Mouse (Mus musculus) spleen, embryonic (tissue): ENCODE results near the gene Ric3.
"Not testable (repeated sequence)": the region's sequence is repeated elsewhere in the genome, so short reads cannot be mapped to it uniquely, and the experiment has no call there.

Experiments used
- CTCF ChIA-PET: fragments of 350-600 bp; sonication (Branson Sonifier 250); formaldehyde crosslinking; loops from one replicate; lab custom pipeline; 2022; lab: Charles Lee

Gene Ric3

GRCm38 (mm10) chr7:109083113-109083812 is at the start of gene Ric3:
TSS of gene Ric3 (minus strand) at chr7:109083331.
- CTCF ChIA-PET: no interaction called here

GRCm38 (mm10) chr7:109131565-109131964 is 48.4 kb upstream of the Ric3 start:
- CTCF ChIA-PET: no interaction called here

GRCm38 (mm10) chr7:109129946-109130686 is 47.0 kb upstream of the Ric3 start:
- CTCF ChIA-PET: no interaction called here

- CTCF ChIA-PET: no interaction called here
These were observed 46.3 kb upstream of the Ric3 start for GRCm38 (mm10) chr7:109129442-109129841.

GRCm38 (mm10) chr7:109115929-109116328 is 32.8 kb upstream of the Ric3 start:
- CTCF ChIA-PET: no interaction called here

- CTCF ChIA-PET: not testable (repeated sequence)
These were observed 32.4 kb upstream of the Ric3 start for GRCm38 (mm10) chr7:109115488-109115887.

- CTCF ChIA-PET: no interaction called here
These were observed 31.8 kb upstream of the Ric3 start for GRCm38 (mm10) chr7:109114950-109115349.

- CTCF ChIA-PET: no interaction called here
These were observed 27.9 kb upstream of the Ric3 start for GRCm38 (mm10) chr7:109111000-109111399.

GRCm38 (mm10) chr7:109104894-109105293 is 21.8 kb upstream of the Ric3 start:
- CTCF ChIA-PET: no interaction called here

- CTCF ChIA-PET: no interaction called here
These were observed 18.0 kb upstream of the Ric3 start for GRCm38 (mm10) chr7:109101167-109101566.

- CTCF ChIA-PET: no interaction called here
These were observed 15.3 kb upstream of the Ric3 start for GRCm38 (mm10) chr7:109098145-109099018.

GRCm38 (mm10) chr7:109097203-109097602 is 14.1 kb upstream of the Ric3 start:
- CTCF ChIA-PET: no interaction called here

- CTCF ChIA-PET: no interaction called here
These were observed 13.5 kb upstream of the Ric3 start for GRCm38 (mm10) chr7:109096618-109097017.

GRCm38 (mm10) chr7:109094294-109094693 is 11.2 kb upstream of the Ric3 start:
- CTCF ChIA-PET: no interaction called here

- CTCF ChIA-PET: not testable (repeated sequence)
These were observed 8.2 kb upstream of the Ric3 start for GRCm38 (mm10) chr7:109091316-109091715.

- CTCF ChIA-PET: no interaction called here
These were observed 3.8 kb upstream of the Ric3 start for GRCm38 (mm10) chr7:109086946-109087345.

- CTCF ChIA-PET: no interaction called here
These were observed 668 bp upstream of the Ric3 start for GRCm38 (mm10) chr7:109083813-109084184.

GRCm38 (mm10) chr7:109082269-109083112 is 640 bp downstream of the Ric3 start:
- CTCF ChIA-PET: no interaction called here

GRCm38 (mm10) chr7:109072326-109072725 is 10.8 kb downstream of the Ric3 start:
- CTCF ChIA-PET: no interaction called here

GRCm38 (mm10) chr7:109069641-109070040 is 13.5 kb downstream of the Ric3 start:
- CTCF ChIA-PET: no interaction called here

- CTCF ChIA-PET: no interaction called here
These were observed 23.6 kb downstream of the Ric3 start for GRCm38 (mm10) chr7:109059536-109059935.
